Mouse (Mus musculus): Measurements from ENCODE around the gene Phox2a.

Phox2a gene

GRCm38 (mm10) chr7:101817861-101818401 lies at the start of gene Phox2a:
Phox2a (plus strand) TSS chr7:101818313.
- no peak for DNase-seq (ENCODE audit: low read depth)

- no peak for DNase-seq (ENCODE audit: low read depth)
Observed at GRCm38 (mm10) chr7:101770051-101770450, 48.1 kb upstream of the Phox2a start.

GRCm38 (mm10) chr7:101771604-101772003 lies 46.5 kb upstream of the Phox2a start:
- no peak for DNase-seq (ENCODE audit: low read depth)

GRCm38 (mm10) chr7:101772687-101773086 lies 45.4 kb upstream of the Phox2a start:
- DNase-seq (ENCODE audit: low read depth): no peak

GRCm38 (mm10) chr7:101777053-101777452 lies 41.1 kb upstream of the Phox2a start:
- no peak for DNase-seq (ENCODE audit: low read depth)

- DNase-seq (ENCODE audit: low read depth): no peak
Observed at GRCm38 (mm10) chr7:101820295-101821030, 2.4 kb downstream of the Phox2a start.

- no peak for DNase-seq (ENCODE audit: low read depth)
Observed at GRCm38 (mm10) chr7:101821571-101822501, 3.7 kb downstream of the Phox2a start.

- DNase-seq (ENCODE audit: low read depth): no peak
Observed at GRCm38 (mm10) chr7:101822836-101823757, 5.0 kb downstream of the Phox2a start.

- no peak for DNase-seq (ENCODE audit: low read depth)
Observed at GRCm38 (mm10) chr7:101823758-101824630, 5.9 kb downstream of the Phox2a start.

GRCm38 (mm10) chr7:101830373-101830772 lies 12.3 kb downstream of the Phox2a start:
- DNase-seq (ENCODE audit: low read depth): no peak

- no peak for DNase-seq (ENCODE audit: low read depth)
Observed at GRCm38 (mm10) chr7:101831437-101831836, 13.3 kb downstream of the Phox2a start.

GRCm38 (mm10) chr7:101832372-101832771 lies 14.3 kb downstream of the Phox2a start:
- no peak for DNase-seq (ENCODE audit: low read depth)

- DNase-seq (ENCODE audit: low read depth): no peak
Observed at GRCm38 (mm10) chr7:101833352-101833751, 15.2 kb downstream of the Phox2a start.

- no peak for DNase-seq (ENCODE audit: low read depth)
Observed at GRCm38 (mm10) chr7:101833916-101834584, 15.9 kb downstream of the Phox2a start.

GRCm38 (mm10) chr7:101834903-101835302 lies 16.8 kb downstream of the Phox2a start:
- DNase-seq (ENCODE audit: low read depth): no peak

GRCm38 (mm10) chr7:101835457-101836109 lies 17.5 kb downstream of the Phox2a start:
- no peak for DNase-seq (ENCODE audit: low read depth)

GRCm38 (mm10) chr7:101836271-101837153 lies 18.4 kb downstream of the Phox2a start:
- no peak for DNase-seq (ENCODE audit: low read depth)

- DNase-seq (ENCODE audit: low read depth): no peak
Observed at GRCm38 (mm10) chr7:101837154-101837605, 19.1 kb downstream of the Phox2a start.

Measured in fibroblast of lung, adult 2 months (primary cell).